Mouse (Mus musculus): ENCODE measurements around the gene Nedd9. TPM values are rescaled to one million over a fixed set of nuclear protein-coding genes. Genes with fewer than 3 reads are reported as not detected.

Nedd9 gene
- total and polyA plus RNA-seq, 2 experiments: 2.5 to 3.3 TPM

GRCm38 (mm10) chr13:41327546-41327945 is 159.6 kb downstream of the Nedd9 start:
- Histone ChIP-seq H3K4me3 (ENCODE audit: insufficient read depth, low read depth, low read length) (no peak overlapping the region), H3K4me1 (ENCODE audit: control insufficient read depth, insufficient read depth, low read length) (no peaks in the 10 kb centered on the region; the same call in 1 of the 2 replicates), H3K27ac (replicated peaks; ENCODE audit: insufficient read depth, low read depth, low read length) (no peak overlapping the region), H3K27me3 (ENCODE audit: control insufficient read depth, insufficient read depth, low read length) (no peaks in the 10 kb centered on the region), H3K9ac (ENCODE audit: low read depth, low read length) (no peak overlapping the region), H3K79me2 (ENCODE audit: control insufficient read depth, insufficient read depth, low read length) (peaks cover 2% of the 10 kb centered on the region; the same call in 1 of the 2 replicates), H3K36me3 (ENCODE audit: control insufficient read depth, insufficient read depth, low read length) (peaks cover 6% of the 10 kb centered on the region; the same call in 1 of the 2 replicates)
- DNase-seq (ENCODE audit: extremely low read depth, low read depth, low spot score): no peak
- WGBS: 77% methylated on average over 7 of the region's 7 CpGs
- TF ChIP-seq CTCF (IDR thresholded peaks at IDR 0.05; ENCODE audit: low read depth, low read length): no peak
- TF ChIP-seq POLR2A (IDR thresholded peaks at IDR 0.05; ENCODE audit: extremely low read depth, insufficient read depth, low read length): no peak

- H3K9ac ChIP-seq (ENCODE audit: low read depth, low read length): no peak overlapping the region
- WGBS: 85% methylated on average over 4 of the region's 4 CpGs
Observed at GRCm38 (mm10) chr13:41326134-41326533, 161.0 kb downstream of the Nedd9 start.

GRCm38 (mm10) chr13:41325346-41325745 is 161.8 kb downstream of the Nedd9 start:
- peaks cover 2% of the 10 kb centered on the region; the same call in 1 of the 2 replicates for H3K79me2 ChIP-seq (ENCODE audit: control insufficient read depth, insufficient read depth, low read length)
- no peak overlapping the region for H3K9ac ChIP-seq (ENCODE audit: low read depth, low read length)
- H3K27me3 ChIP-seq (ENCODE audit: control insufficient read depth, insufficient read depth, low read length): no peaks in the 10 kb centered on the region
- H3K4me3 ChIP-seq (ENCODE audit: insufficient read depth, low read depth, low read length): no peak overlapping the region
- H3K4me1 ChIP-seq (ENCODE audit: control insufficient read depth, insufficient read depth, low read length): no peaks in the 10 kb centered on the region; the same call in 1 of the 2 replicates
- peaks cover 6% of the 10 kb centered on the region; the same call in 1 of the 2 replicates for H3K36me3 ChIP-seq (ENCODE audit: control insufficient read depth, insufficient read depth, low read length)
- H3K27ac ChIP-seq (replicated peaks; ENCODE audit: insufficient read depth, low read depth, low read length): no peak overlapping the region
- DNase-seq (ENCODE audit: extremely low read depth, low read depth, low spot score): no peak
- WGBS: 90% methylated on average over 4 of the region's 4 CpGs
- TF ChIP-seq CTCF (IDR thresholded peaks at IDR 0.05; ENCODE audit: low read depth, low read length) (no peak), POLR2A (IDR thresholded peaks at IDR 0.05; ENCODE audit: extremely low read depth, insufficient read depth, low read length) (no peak)

More at GRCm38 (mm10) chr13:41326134-41326533, 161.0 kb downstream of the Nedd9 start:
- Histone ChIP-seq H3K4me1 (ENCODE audit: control insufficient read depth, insufficient read depth, low read length) (no peaks in the 10 kb centered on the region; the same call in 1 of the 2 replicates), H3K27ac (replicated peaks; ENCODE audit: insufficient read depth, low read depth, low read length) (no peak overlapping the region), H3K4me3 (ENCODE audit: insufficient read depth, low read depth, low read length) (no peak overlapping the region), H3K36me3 (ENCODE audit: control insufficient read depth, insufficient read depth, low read length) (peaks cover 6% of the 10 kb centered on the region; the same call in 1 of the 2 replicates), H3K79me2 (ENCODE audit: control insufficient read depth, insufficient read depth, low read length) (peaks cover 2% of the 10 kb centered on the region; the same call in 1 of the 2 replicates), H3K27me3 (ENCODE audit: control insufficient read depth, insufficient read depth, low read length) (no peaks in the 10 kb centered on the region)
- TF ChIP-seq CTCF (IDR thresholded peaks at IDR 0.05; ENCODE audit: low read depth, low read length): no peak
- no peak for TF ChIP-seq POLR2A (IDR thresholded peaks at IDR 0.05; ENCODE audit: extremely low read depth, insufficient read depth, low read length)
- DNase-seq (ENCODE audit: extremely low read depth, low read depth, low spot score): no peak

- no peaks in the 10 kb centered on the region; the same call in 1 of the 2 replicates for H3K4me1 ChIP-seq (ENCODE audit: control insufficient read depth, insufficient read depth, low read length)
- H3K79me2 ChIP-seq (ENCODE audit: control insufficient read depth, insufficient read depth, low read length): peaks cover 2% of the 10 kb centered on the region; the same call in 1 of the 2 replicates
- no peak overlapping the region for H3K27ac ChIP-seq (replicated peaks; ENCODE audit: insufficient read depth, low read depth, low read length)
- DNase-seq (ENCODE audit: extremely low read depth, low read depth, low spot score): no peak
- H3K9ac ChIP-seq (ENCODE audit: low read depth, low read length): no peak overlapping the region
- H3K4me3 ChIP-seq (ENCODE audit: insufficient read depth, low read depth, low read length): no peak overlapping the region
- no peak for TF ChIP-seq POLR2A (IDR thresholded peaks at IDR 0.05; ENCODE audit: extremely low read depth, insufficient read depth, low read length)
- TF ChIP-seq CTCF (IDR thresholded peaks at IDR 0.05; ENCODE audit: low read depth, low read length): no peak
- WGBS: 81% methylated on average over 4 of the region's 4 CpGs
- H3K27me3 ChIP-seq (ENCODE audit: control insufficient read depth, insufficient read depth, low read length): no peaks in the 10 kb centered on the region
- H3K36me3 ChIP-seq (ENCODE audit: control insufficient read depth, insufficient read depth, low read length): peaks cover 6% of the 10 kb centered on the region; the same call in 1 of the 2 replicates
Observed at GRCm38 (mm10) chr13:41324631-41325030, 162.5 kb downstream of the Nedd9 start.

- peak; percentile 33 for DNase-seq (ENCODE audit: extremely low read depth, low read depth, low spot score)
- Histone ChIP-seq H3K36me3 (ENCODE audit: control insufficient read depth, insufficient read depth, low read length) (peaks cover 9% of the 10 kb centered on the region; the same call in 1 of the 2 replicates), H3K4me3 (ENCODE audit: insufficient read depth, low read depth, low read length) (no peak overlapping the region), H3K4me1 (ENCODE audit: control insufficient read depth, insufficient read depth, low read length) (no peaks in the 10 kb centered on the region), H3K27ac (replicated peaks; ENCODE audit: insufficient read depth, low read depth, low read length) (peak overlapping the region; percentile 44; the same call in 1 of the 2 replicates), H3K79me2 (ENCODE audit: control insufficient read depth, insufficient read depth, low read length) (peaks cover 2% of the 10 kb centered on the region; the same call in 1 of the 2 replicates), H3K9ac (ENCODE audit: low read depth, low read length) (no peak overlapping the region), H3K27me3 (ENCODE audit: control insufficient read depth, insufficient read depth, low read length) (no peaks in the 10 kb centered on the region)
- TF ChIP-seq POLR2A (IDR thresholded peaks at IDR 0.05; ENCODE audit: extremely low read depth, insufficient read depth, low read length): no peak
- TF ChIP-seq CTCF (IDR thresholded peaks at IDR 0.05; ENCODE audit: low read depth, low read length): no peak
- WGBS: 78% methylated on average over 3 of the region's 3 CpGs
Observed at GRCm38 (mm10) chr13:41321433-41321832, 165.7 kb downstream of the Nedd9 start.

- Histone ChIP-seq H3K79me2 (ENCODE audit: control insufficient read depth, insufficient read depth, low read length) (peaks cover 2% of the 10 kb centered on the region; the same call in 1 of the 2 replicates), H3K27ac (replicated peaks; ENCODE audit: insufficient read depth, low read depth, low read length) (no peak overlapping the region), H3K27me3 (ENCODE audit: control insufficient read depth, insufficient read depth, low read length) (no peaks in the 10 kb centered on the region), H3K9ac (ENCODE audit: low read depth, low read length) (no peak overlapping the region), H3K4me1 (ENCODE audit: control insufficient read depth, insufficient read depth, low read length) (no peaks in the 10 kb centered on the region), H3K4me3 (ENCODE audit: insufficient read depth, low read depth, low read length) (no peak overlapping the region), H3K36me3 (ENCODE audit: control insufficient read depth, insufficient read depth, low read length) (peaks cover 10% of the 10 kb centered on the region; the same call in 1 of the 2 replicates)
- 95% methylated on average over 5 of the region's 5 CpGs for WGBS
- TF ChIP-seq POLR2A (IDR thresholded peaks at IDR 0.05; ENCODE audit: extremely low read depth, insufficient read depth, low read length): no peak
- no peak for TF ChIP-seq CTCF (IDR thresholded peaks at IDR 0.05; ENCODE audit: low read depth, low read length)
- DNase-seq (ENCODE audit: extremely low read depth, low read depth, low spot score): no peak
Observed at GRCm38 (mm10) chr13:41320749-41321148, 166.4 kb downstream of the Nedd9 start.
